Mouse (Mus musculus): ENCODE data around the gene Ttc21a. TPM values are rescaled to one million over a fixed set of nuclear protein-coding genes. Genes with fewer than 3 reads are reported as not detected.

Ttc21a gene
- polyA plus RNA-seq, 1 experiment from 2014 or later: 0.45 TPM

DNA sequence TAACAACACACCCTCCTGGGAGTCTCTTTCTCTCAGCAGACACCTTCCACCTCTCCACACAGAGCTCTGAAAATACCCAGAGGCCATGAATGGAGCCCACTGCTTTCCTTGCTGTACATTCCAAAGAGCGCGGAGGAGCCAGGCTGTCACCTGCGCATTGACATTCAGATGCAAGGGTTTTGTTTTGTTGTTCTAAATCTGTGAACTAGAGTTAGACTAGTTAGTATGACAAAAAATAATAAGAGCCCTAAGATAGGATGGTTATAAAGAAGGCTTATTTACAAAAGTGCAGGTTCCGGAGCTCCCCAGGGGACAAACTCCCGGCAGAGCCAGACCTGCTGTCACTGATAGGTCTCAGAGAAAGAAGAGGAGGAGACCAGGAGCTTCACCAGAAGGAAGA lies 53.9 kb downstream of the Ttc21a start:
- H3K4me1 ChIP-seq (ENCODE audit: control insufficient read depth, insufficient read depth, low read length): no peaks in the 10 kb centered on the region
- H3K27me3 ChIP-seq (ENCODE audit: control insufficient read depth, insufficient read depth, low read length): no peaks in the 10 kb centered on the region
- ATAC-seq (ENCODE audit: low FRiP score, low TSS enrichment) (no peak), DNase-seq (no peak)
- no peak overlapping the region for H3K27ac ChIP-seq (replicated peaks; ENCODE audit: low read depth, low read length)
- H3K36me3 ChIP-seq (ENCODE audit: control insufficient read depth, insufficient read depth, low read length): no peaks in the 10 kb centered on the region
- no peak overlapping the region for H3K4me3 ChIP-seq (replicated peaks; ENCODE audit: low read depth, low read length)
- 12% methylated on average over 5 of the region's 5 CpGs for WGBS
- H3K9me3 ChIP-seq (ENCODE audit: control insufficient read depth, low read length): no peaks in the 10 kb centered on the region
- no peak overlapping the region for H3K4me2 ChIP-seq (ENCODE audit: low read length)
- no peak overlapping the region for H3K9ac ChIP-seq (replicated peaks; ENCODE audit: low read length)

DNA sequence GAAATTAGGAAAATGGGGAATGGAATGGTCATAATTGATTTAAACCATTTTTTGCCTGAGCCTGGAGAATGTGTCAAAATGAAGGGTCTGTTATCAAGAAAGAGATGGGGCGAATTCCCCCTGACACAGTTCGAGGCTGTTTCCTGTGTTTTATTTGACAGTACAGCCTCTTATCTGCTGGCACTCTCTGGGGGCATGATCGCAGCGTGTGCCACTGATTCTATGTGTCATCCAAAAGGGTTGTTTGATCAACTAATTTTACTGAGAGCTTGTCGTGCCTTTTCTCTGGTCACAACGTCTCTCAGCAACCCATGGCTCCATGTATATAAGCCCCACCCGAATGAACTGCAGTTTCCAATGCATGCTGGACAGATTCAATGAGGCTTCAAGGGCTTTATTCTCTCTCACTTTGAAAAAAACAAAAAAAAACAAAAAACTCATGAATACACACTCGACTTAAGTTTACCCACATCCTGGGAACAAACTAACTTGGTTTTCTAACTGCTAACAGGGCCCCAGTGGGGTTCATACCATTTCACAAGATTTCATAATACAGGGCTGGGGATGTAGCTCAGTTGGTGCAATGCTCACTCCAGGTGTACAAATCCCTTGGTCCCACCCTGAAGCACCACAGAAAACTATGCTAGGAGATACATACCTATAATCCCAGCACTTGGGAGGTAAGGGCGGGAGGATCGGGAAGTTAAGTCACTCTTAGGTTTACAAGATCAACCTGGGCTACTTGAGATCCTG lies 55.9 kb downstream of the Ttc21a start:
- no peaks in the 10 kb centered on the region for H3K4me1 ChIP-seq (ENCODE audit: control insufficient read depth, insufficient read depth, low read length)
- H3K9me3 ChIP-seq (ENCODE audit: control insufficient read depth, low read length): no peaks in the 10 kb centered on the region
- no peak overlapping the region for H3K4me3 ChIP-seq (replicated peaks; ENCODE audit: low read depth, low read length)
- no peak overlapping the region for H3K4me2 ChIP-seq (ENCODE audit: low read length)
- no peak for DNase-seq
- 76% methylated on average over 10 of the region's 10 CpGs for WGBS
- no peaks in the 10 kb centered on the region for H3K36me3 ChIP-seq (ENCODE audit: control insufficient read depth, insufficient read depth, low read length)
- H3K27me3 ChIP-seq (ENCODE audit: control insufficient read depth, insufficient read depth, low read length): no peaks in the 10 kb centered on the region
- no peak overlapping the region for H3K27ac ChIP-seq (replicated peaks; ENCODE audit: low read depth, low read length)
- no peak overlapping the region for H3K9ac ChIP-seq (replicated peaks; ENCODE audit: low read length)
- ATAC-seq (ENCODE audit: low FRiP score, low TSS enrichment): no peak

DNA sequence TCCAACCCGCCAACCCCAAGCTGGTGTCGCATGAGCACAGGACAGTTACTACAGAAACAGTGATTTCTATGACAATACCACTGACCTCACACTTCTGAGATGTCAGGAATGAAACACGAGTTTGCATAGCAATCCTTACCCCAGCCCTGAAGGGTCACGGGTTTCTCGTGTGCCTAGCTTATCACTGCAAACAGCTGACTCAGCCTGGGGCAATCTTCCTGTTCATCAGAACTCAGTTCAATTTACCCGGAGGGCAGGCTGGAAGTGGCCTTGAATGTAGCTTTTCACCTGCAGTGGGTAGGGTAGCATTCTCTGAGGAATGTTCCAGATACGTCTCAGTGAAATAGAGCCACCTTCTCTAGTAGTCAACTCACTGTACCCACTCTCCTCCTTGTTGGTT lies 56.8 kb downstream of the Ttc21a start:
- H3K27ac ChIP-seq (replicated peaks; ENCODE audit: low read depth, low read length): no peak overlapping the region
- ATAC-seq (ENCODE audit: low FRiP score, low TSS enrichment) (no peak), DNase-seq (no peak)
- 80% methylated on average over 7 of the region's 7 CpGs for WGBS
- H3K9me3 ChIP-seq (ENCODE audit: control insufficient read depth, low read length): no peaks in the 10 kb centered on the region
- no peaks in the 10 kb centered on the region for H3K4me1 ChIP-seq (ENCODE audit: control insufficient read depth, insufficient read depth, low read length)
- H3K27me3 ChIP-seq (ENCODE audit: control insufficient read depth, insufficient read depth, low read length): no peaks in the 10 kb centered on the region
- no peak overlapping the region for H3K9ac ChIP-seq (replicated peaks; ENCODE audit: low read length)
- H3K36me3 ChIP-seq (ENCODE audit: control insufficient read depth, insufficient read depth, low read length): no peaks in the 10 kb centered on the region
- H3K4me3 ChIP-seq (replicated peaks; ENCODE audit: low read depth, low read length): no peak overlapping the region
- H3K4me2 ChIP-seq (ENCODE audit: low read length): no peak overlapping the region

DNA sequence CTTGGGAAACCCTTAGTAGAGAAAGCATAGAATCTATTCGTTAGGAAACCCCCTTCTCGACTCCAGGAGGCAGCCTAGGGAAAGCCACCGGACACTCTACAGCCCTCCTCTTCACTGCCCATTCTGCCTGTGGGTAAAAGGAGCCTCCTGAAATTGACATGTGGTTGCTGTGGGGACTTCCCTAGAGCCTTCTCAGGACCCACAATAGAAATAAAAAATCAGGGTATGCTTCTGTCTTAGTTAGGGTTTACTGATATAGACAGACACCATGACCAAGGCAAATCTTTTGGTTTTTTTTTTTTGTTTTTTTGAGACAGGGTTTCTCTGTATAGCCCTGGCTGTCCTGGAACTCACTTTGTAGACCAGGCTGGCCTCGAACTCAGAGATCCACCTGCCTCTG lies 58.7 kb downstream of the Ttc21a start:
- no peak for ATAC-seq (ENCODE audit: low FRiP score, low TSS enrichment)
- Histone ChIP-seq H3K9me3 (ENCODE audit: control insufficient read depth, low read length) (no peaks in the 10 kb centered on the region), H3K4me2 (ENCODE audit: low read length) (no peak overlapping the region), H3K27ac (replicated peaks; ENCODE audit: low read depth, low read length) (no peak overlapping the region), H3K9ac (replicated peaks; ENCODE audit: low read length) (no peak overlapping the region), H3K27me3 (ENCODE audit: control insufficient read depth, insufficient read depth, low read length) (no peaks in the 10 kb centered on the region), H3K36me3 (ENCODE audit: control insufficient read depth, insufficient read depth, low read length) (no peaks in the 10 kb centered on the region), H3K4me3 (replicated peaks; ENCODE audit: low read depth, low read length) (no peak overlapping the region), H3K4me1 (ENCODE audit: control insufficient read depth, insufficient read depth, low read length) (no peaks in the 10 kb centered on the region)
- DNase-seq: no peak
- 90% methylated on average over 4 of the region's 4 CpGs for WGBS

DNA sequence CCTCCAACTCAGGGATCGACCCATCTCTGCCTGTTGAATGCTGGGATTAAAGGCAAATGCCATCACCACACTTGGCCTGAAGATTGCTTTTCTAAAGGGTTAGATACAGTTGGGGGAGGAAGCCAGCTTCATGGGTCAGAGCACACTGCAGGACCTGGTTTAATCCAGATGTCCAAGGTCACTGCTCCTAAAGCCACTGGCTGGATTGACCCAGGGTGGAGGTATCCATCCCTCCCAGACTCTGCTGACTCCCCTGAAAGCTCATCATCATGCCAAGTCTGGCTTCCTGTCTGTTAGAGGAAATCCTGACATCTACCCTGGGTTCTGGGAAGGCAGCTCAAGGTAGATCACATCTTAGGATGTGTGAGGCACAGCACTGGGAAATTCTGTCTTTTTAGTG lies 61.4 kb downstream of the Ttc21a start:
- ATAC-seq (ENCODE audit: low FRiP score, low TSS enrichment): no peak
- H3K9me3 ChIP-seq (ENCODE audit: control insufficient read depth, low read length): no peaks in the 10 kb centered on the region
- H3K27me3 ChIP-seq (ENCODE audit: control insufficient read depth, insufficient read depth, low read length): no peaks in the 10 kb centered on the region
- H3K36me3 ChIP-seq (ENCODE audit: control insufficient read depth, insufficient read depth, low read length): no peaks in the 10 kb centered on the region
- WGBS: 63% methylated on average over 1 of the region's 1 CpGs
- no peaks in the 10 kb centered on the region for H3K4me1 ChIP-seq (ENCODE audit: control insufficient read depth, insufficient read depth, low read length)
- DNase-seq: no peak
- H3K9ac ChIP-seq (replicated peaks; ENCODE audit: low read length): no peak overlapping the region
- no peak overlapping the region for H3K27ac ChIP-seq (replicated peaks; ENCODE audit: low read depth, low read length)
- no peak overlapping the region for H3K4me3 ChIP-seq (replicated peaks; ENCODE audit: low read depth, low read length)
- no peak overlapping the region for H3K4me2 ChIP-seq (ENCODE audit: low read length)

DNA sequence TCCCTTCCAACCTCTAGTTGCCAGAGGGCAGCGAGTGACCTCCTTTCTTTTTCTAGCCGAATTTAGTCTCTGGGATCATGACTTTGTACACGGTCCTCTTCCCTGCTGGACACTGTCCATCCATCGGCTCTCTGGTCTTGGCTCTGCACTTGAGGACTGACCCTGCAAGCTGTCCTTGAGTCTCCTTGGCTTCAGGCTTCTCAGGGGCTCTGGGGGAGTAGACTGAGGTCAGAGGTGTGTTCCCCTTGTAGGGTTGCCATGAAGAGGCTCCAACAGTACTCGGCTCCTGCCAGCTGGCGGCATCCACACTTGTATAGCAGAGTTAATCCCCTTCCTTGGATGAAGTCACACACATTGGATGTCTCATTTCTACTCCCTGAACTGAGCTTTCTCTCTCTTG lies 62.2 kb downstream of the Ttc21a start:
- Histone ChIP-seq H3K4me1 (ENCODE audit: control insufficient read depth, insufficient read depth, low read length) (0 out of 2 replicates have a peak, but pooled peaks cover 3% of the 10 kb centered on the region), H3K4me3 (replicated peaks; ENCODE audit: low read depth, low read length) (no peak overlapping the region), H3K9me3 (ENCODE audit: control insufficient read depth, low read length) (no peaks in the 10 kb centered on the region), H3K36me3 (ENCODE audit: control insufficient read depth, insufficient read depth, low read length) (no peaks in the 10 kb centered on the region), H3K27ac (replicated peaks; ENCODE audit: low read depth, low read length) (no peak overlapping the region), H3K9ac (replicated peaks; ENCODE audit: low read length) (no peak overlapping the region), H3K4me2 (ENCODE audit: low read length) (no peak overlapping the region), H3K27me3 (ENCODE audit: control insufficient read depth, insufficient read depth, low read length) (no peaks in the 10 kb centered on the region)
- WGBS: 69% methylated on average over 6 of the region's 6 CpGs
- no peak for DNase-seq
- ATAC-seq (ENCODE audit: low FRiP score, low TSS enrichment): no peak

DNA sequence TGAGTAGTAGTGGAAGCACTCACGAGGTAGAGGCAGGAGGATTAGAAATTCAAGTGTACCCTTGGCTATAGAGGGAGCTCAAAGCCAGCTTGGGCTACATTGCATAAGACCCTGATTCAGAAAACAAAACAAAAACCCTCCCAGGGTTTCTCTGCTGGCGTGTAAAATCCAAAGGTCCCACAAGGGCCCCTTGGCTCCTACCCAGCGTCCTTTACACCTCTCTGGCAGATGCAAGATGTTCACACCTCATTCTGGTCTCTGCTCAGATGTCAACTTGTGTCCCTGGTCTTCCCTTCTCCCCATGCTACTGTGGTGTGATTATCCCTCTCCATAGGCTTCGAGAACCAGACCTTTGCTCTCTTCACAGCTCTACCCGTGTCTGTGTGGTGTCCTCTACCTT lies 63.4 kb downstream of the Ttc21a start:
- Histone ChIP-seq H3K9ac (replicated peaks; ENCODE audit: low read length) (no peak overlapping the region), H3K4me3 (replicated peaks; ENCODE audit: low read depth, low read length) (no peak overlapping the region), H3K4me1 (ENCODE audit: control insufficient read depth, insufficient read depth, low read length) (0 out of 2 replicates have a peak, but pooled peaks cover 3% of the 10 kb centered on the region), H3K4me2 (ENCODE audit: low read length) (no peak overlapping the region), H3K36me3 (ENCODE audit: control insufficient read depth, insufficient read depth, low read length) (no peaks in the 10 kb centered on the region), H3K27ac (replicated peaks; ENCODE audit: low read depth, low read length) (no peak overlapping the region), H3K27me3 (ENCODE audit: control insufficient read depth, insufficient read depth, low read length) (no peaks in the 10 kb centered on the region), H3K9me3 (ENCODE audit: control insufficient read depth, low read length) (no peaks in the 10 kb centered on the region)
- WGBS: 79% methylated on average over 5 of the region's 5 CpGs
- DNase-seq: no peak
- ATAC-seq (ENCODE audit: low FRiP score, low TSS enrichment): no peak

DNA sequence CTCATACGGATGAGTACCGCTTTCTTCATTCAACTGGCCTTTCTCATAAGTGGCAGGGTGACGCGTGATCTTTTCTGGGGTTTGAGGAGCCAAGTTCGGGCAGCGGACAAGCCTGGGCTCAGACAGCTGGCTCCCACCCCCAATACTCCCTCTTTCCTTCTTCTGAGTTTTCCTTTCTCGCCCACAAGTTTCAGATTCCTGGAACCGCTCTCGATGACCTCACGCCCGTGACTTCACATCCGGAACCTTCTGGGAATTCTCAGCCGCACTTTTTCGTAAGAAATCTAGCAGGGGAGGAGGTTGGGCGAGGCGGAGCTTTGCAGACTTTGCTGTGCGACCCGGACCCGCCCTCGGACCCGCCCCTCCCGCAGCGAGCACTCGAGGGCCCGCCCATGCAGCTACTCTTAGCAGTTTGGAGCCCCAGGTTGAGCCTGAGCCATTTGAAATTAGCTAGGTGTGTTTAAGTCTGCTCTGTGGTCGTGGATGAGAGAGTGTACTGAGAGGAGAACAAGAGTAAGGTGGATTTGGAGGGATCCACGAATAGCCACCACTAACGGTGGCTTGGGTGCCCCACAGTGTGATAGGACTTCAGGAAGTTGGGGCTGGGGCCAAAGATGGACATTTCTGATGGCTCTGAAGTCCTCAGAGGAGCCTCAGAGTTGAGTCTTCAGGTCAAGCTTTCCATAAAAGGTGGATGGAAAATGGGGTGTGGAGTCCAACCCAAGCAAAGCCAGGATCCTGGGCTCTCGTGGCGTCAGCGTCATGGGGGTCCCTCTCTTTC lies 64.7 kb downstream of the Ttc21a start:
- ATAC-seq (ENCODE audit: low FRiP score, low TSS enrichment) (no peak), DNase-seq (peak; percentile 71)
- H3K4me3 ChIP-seq (replicated peaks; ENCODE audit: low read depth, low read length): peak overlapping the region; percentile 23
- no peaks in the 10 kb centered on the region for H3K36me3 ChIP-seq (ENCODE audit: control insufficient read depth, insufficient read depth, low read length)
- peak overlapping the region; percentile 34; the same call in 1 of the 2 replicates for H3K9ac ChIP-seq (replicated peaks; ENCODE audit: low read length)
- no peaks in the 10 kb centered on the region for H3K9me3 ChIP-seq (ENCODE audit: control insufficient read depth, low read length)
- H3K27me3 ChIP-seq (ENCODE audit: control insufficient read depth, insufficient read depth, low read length): no peaks in the 10 kb centered on the region
- H3K4me2 ChIP-seq (ENCODE audit: low read length): peak overlapping the region; percentile 53
- 11% methylated on average over 31 of the region's 31 CpGs for WGBS
- H3K4me1 ChIP-seq (ENCODE audit: control insufficient read depth, insufficient read depth, low read length): 0 out of 2 replicates have a peak, but pooled peaks cover 3% of the 10 kb centered on the region
- H3K27ac ChIP-seq (replicated peaks; ENCODE audit: low read depth, low read length): no peak overlapping the region

DNA sequence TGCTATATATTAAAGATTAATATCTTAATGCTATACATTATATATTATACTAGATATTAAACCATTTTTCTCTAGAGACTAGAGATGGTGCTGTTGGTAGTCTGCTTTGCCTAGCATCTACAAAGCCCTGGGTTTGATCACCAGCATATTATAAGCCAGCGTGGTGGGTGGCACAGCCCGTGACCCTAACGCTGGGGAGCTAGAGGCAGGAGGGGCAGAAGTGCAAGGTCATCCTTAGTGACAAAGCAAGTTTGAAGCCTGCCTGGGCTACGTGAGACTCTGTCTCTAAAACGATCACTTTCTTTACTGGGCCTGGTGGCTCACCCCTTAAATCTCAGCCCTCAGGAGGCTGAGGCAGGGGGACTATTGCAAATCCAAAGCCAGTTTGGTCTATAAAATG lies 65.5 kb downstream of the Ttc21a start:
- 84% methylated on average over 5 of the region's 5 CpGs for WGBS
- no peak overlapping the region for H3K4me2 ChIP-seq (ENCODE audit: low read length)
- no peak overlapping the region for H3K4me3 ChIP-seq (replicated peaks; ENCODE audit: low read depth, low read length)
- H3K9ac ChIP-seq (replicated peaks; ENCODE audit: low read length): no peak overlapping the region
- no peak for DNase-seq
- no peak for ATAC-seq (ENCODE audit: low FRiP score, low TSS enrichment)
- H3K4me1 ChIP-seq (ENCODE audit: control insufficient read depth, insufficient read depth, low read length): 0 out of 2 replicates have a peak, but pooled peaks cover 3% of the 10 kb centered on the region
- no peak overlapping the region for H3K27ac ChIP-seq (replicated peaks; ENCODE audit: low read depth, low read length)
- no peaks in the 10 kb centered on the region for H3K36me3 ChIP-seq (ENCODE audit: control insufficient read depth, insufficient read depth, low read length)
- H3K9me3 ChIP-seq (ENCODE audit: control insufficient read depth, low read length): no peaks in the 10 kb centered on the region
- no peaks in the 10 kb centered on the region for H3K27me3 ChIP-seq (ENCODE audit: control insufficient read depth, insufficient read depth, low read length)

All from midbrain, embryonic 14.5 days (tissue).